Mouse (Mus musculus): ENCODE data around the gene Cd109.

DNA sequence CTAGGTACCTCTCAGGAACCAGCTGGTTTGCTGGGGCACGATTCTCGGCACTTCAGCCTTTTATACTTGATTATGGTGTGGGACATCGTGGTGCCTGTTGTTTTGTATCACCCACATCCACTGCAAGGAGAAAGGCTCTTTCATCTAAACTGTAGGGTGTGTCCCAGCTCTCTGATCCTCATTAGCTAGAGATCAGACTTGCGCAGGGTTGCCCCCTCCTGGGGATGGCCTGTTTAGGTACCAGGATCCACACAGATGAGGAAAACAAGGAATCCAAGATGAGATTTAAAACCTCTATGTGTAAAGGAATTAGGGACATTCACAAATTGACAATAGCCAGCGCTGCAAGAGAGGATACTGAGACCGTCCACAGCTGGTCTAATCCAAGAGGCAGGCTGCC, 14.6 kb downstream of the Cd109 start:
- TF ChIP-seq POLR2A (IDR thresholded peaks at IDR 0.05; ENCODE audit: borderline replicate concordance, low read depth, low read length) (no peak), CTCF (IDR thresholded peaks at IDR 0.05; ENCODE audit: low read depth, low read length) (no peak)
